Mouse (Mus musculus) fibroblast of lung, adult 2 months (primary cell): ENCODE results near the gene Gfpt1.
"Not testable (repeated sequence)": the region's sequence is repeated elsewhere in the genome, so short reads cannot be mapped to it uniquely, and the experiment has no call there.

Experiments used
- DNase-seq: peaks from one replicate; pipeline ENCODE4 v3.0.0-alpha.2; 2011; ENCODE audit warnings: low read depth

Gene Gfpt1

DNA sequence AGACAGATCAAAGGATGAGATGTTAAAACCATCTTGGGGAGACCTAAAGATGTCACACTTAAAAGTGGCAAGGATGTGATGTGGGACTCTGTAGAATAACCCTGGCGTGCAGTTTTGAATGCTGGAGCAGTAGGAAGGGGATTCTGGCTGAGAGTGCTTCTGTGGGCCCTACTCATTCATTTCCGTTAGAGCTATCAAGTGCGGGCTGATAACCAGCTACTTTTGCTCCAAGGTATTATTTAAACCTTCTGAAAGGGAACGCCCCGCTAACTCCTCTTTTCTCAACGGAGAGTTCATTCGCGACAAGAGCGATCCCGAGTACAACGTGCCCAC, 676 bp upstream of the Gfpt1 start:
- no peak for DNase-seq

DNA sequence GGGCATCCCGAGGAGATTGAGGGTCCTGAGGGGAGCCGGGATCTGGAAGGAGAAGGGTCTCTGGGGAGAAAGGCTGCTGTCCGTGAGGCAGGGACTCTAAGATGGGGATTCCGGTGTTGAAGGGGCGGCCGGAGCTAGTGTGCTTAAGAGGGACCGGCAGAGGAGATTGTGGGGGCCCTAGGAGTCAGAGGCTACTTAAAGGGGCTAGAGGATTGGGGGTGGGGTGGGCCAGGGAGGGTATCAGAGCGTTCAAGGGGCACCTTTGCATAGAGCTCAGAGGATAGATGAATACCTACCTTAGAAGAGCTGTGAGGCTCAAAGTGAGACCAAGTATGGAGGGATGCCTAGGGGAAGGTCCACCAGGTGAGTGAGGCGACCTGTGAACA, 478 bp downstream of the Gfpt1 start:
- DNase-seq: no peak

DNA sequence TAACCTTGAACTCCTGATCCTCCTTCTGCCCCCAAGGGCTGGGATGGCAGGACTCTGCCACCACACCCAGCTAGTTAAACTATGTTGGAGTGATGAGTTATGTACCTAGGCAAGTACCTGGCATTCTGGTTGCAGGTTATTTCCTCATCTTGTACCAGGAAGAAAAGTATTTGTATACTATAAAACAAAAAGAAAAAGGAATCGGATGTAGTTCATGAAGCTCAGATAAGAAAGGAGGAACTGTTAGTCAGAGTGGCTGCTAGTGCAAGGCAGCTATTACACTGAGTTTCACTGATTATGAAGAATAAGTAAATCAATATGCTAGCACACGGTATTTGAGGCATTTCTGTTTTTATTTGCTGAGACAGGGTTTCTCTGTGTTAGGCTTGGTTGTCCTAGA, 2.2 kb downstream of the Gfpt1 start:
- DNase-seq: no peak

DNA sequence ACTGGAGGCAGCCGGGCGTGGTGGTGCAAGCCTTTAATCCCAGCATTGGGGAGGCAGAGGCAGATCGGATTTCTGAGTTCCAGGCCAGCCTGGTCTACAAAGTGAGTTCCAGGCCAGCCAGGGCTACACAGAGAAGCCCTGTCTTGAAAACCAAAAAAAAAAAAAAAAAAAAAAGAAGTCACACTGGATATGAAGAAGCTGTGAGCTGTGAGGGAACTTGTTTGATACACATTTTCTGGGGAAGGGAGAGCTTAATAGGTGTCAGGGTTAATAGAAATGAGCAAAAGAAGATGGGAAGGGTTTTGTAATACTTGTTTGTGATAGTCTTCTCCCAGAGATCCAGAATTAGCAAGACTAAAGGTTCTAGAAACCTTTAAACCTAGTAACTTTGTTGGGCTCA, 2.9 kb downstream of the Gfpt1 start:
- DNase-seq: no peak

DNA sequence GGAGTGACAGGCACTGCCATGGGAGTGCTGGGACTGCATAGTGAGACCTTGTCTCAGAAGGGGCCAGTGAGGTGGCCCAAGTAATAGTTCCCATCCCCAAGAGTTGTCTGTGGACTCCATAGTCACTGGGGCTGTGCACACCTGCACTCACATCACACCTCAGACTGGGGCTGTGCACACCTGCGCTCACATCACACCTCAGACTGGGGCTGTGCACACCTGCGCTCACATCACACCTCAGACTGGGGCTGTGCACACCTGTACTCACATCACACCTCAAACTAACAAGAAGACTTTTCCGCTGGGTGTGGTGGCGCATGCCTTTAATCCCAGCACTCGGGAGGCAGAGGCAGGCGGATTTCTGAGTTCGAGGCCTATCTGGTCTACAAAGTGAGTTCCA, 6.1 kb downstream of the Gfpt1 start:
- DNase-seq: not testable (repeated sequence)

DNA sequence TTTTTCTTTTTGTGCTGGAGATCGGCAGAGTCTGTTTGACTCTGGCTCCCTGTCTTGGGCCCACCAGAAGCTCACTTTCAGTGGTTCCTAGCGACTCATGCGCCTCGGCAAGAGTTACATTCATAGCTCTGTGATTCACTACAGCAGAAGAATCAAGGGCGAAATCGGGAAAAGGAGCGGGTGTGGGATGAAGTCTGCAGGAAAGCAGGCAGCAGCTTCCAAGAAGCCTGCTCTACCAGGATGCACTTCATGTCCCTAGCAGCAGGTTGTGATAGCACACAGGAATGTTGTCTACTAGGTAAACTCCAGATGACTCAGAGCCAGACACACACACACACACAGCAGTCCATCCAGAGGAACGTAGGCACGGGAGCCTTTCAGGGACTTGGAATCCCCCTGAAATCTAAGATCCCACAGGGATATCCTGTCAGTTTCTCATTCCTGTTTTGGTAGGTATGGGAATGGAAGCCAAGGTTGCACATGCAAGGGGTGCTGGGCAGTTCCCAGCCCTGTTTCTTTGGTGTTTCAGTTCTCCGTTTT, 9.3 kb downstream of the Gfpt1 start:
- DNase-seq: no peak

DNA sequence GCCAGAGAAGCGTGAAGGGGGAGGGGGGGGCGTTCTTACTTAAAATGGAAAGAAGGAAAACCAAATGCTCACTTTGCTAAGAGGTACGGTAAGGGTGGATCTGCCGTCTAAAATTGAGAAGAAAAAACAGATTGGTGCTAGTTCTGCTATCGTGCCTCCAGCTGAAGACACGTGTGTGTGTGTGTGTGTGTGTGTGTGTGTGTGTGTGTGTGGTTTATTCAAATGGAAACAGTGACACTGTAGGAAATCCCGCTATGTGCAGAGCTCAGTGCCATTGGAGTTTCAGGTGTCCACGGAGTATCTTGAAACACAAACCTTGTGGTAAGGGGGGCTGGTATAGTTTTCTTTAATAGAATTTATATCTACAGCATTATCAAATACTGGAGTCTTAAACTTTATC, 11.5 kb downstream of the Gfpt1 start:
- DNase-seq: no peak

DNA sequence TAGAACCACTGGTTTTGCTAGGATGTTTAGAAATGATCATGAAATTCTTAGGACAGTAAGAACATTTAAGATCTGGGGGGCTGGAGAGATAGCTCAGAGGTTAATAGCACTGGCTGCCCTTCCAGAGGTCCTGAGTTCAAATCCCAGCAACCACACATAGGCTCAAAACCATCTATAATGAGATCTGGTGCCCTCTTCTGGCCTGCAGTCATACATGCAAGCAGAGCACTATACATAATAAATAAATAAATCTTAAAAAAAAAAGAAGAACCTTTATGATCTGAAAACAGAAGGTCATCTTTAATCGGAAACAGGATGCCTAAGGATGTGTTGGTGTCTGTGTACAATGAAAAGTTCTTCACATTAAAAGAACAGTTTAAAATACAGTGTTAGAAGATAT, 17.1 kb downstream of the Gfpt1 start:
- no peak for DNase-seq

DNA sequence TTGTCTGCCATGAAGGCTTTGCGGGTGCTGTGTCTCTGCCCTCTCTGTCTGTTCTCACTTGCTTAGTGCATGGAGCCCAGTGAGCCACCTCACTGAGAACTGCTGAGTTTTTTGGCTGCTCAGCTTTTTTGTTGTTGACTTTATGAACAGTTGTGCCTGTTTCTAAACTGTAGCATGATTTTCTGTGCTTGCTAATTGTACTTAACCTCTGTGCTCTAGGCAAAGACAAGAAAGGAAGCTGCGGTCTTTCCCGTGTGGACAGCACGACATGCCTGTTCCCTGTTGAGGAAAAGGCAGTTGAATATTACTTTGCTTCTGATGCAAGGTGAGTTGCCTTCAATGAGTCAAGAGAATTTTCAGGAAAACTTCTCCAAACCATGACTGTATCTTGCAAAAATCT, 20.9 kb downstream of the Gfpt1 start:
- no peak for DNase-seq

DNA sequence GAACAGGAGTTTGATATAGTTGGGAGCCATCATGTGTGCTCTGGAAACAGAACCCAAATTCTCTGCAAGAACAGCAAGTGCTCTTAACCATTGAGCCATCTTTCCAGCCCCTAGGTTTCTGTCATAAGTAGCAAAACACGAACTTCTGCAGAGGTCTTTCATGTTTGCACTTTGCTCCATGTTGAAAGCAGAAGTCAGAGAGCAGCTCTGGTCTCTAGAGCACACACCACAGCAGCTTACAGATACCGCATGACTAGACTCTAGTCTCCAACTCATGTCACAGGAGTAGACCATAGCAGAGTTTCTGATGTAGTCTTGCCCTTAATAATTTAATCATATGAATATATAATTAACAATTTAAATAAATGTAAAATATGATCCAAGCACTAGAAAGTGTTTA, 25.6 kb downstream of the Gfpt1 start:
- DNase-seq: no peak

DNA sequence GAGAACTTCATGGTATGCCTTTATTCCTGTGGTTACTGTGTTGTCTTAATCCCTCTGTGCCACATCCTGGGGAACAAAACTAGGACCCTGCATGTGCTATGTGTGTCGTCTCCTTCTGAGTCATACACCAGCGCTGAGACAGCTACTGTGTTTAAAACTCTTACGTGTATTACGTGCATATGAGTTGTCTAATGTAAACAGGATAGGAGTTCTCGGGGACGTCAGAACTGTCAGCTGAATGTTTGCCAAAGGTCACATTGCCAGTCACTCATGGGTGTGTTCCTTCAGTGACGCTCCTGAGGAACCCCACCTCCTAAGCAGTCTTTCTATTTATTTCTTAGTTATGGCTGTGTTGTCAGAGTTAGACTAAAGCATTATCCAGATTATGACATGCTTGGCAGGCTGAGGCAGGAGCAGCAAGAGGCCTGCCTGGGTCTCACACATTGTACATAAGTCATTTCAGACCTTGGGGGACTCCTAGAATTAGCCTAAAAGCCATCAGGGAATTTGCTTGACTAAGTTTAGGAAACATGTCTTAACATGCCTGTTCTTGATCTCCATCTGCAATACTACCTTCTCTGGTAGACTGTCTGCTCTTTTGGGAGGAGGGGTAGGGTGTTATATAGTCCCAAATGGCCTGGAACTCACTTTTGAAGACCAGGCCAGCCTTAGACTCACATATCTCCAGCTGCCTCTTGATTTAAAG, 26.7 kb downstream of the Gfpt1 start:
- DNase-seq: no peak

DNA sequence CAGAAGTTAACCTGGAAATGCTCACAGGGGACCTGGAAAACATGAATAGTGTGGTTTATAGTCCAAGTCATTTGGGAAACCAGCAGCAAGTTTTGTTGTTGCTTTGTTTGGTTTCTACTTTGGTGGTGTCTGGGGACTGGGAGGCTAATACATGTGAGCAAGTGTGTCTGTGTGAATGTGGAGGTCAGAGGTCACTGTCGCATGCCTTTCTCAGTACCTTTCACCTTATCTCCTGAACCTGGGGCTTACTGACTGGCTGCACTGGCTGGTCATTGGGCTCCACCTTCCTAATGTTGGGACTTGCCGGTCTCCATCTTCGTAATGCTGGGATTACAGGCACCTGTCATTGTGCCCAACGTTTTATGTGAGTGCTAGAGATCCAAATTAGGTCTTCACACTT, 28.0 kb downstream of the Gfpt1 start:
- DNase-seq: no peak

DNA sequence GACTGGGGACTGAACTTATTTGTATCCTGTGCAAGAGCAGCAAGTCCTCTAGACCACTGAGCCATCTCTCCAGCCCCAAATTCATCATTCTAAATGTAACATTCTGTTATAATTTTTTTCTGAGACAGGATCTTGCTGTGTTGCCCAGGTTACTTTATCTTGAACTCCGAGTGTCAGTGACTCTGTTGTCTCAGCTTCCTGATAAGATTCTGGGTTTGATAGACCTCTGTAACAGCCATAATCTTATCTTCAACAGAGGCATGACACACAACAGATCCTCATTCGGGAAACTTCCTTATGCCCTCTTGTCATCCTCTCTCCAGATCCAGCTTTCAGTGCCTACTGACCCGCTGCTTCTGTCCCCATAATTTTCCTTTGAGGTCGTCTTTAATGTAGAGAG, 30.1 kb downstream of the Gfpt1 start:
- no peak for DNase-seq

DNA sequence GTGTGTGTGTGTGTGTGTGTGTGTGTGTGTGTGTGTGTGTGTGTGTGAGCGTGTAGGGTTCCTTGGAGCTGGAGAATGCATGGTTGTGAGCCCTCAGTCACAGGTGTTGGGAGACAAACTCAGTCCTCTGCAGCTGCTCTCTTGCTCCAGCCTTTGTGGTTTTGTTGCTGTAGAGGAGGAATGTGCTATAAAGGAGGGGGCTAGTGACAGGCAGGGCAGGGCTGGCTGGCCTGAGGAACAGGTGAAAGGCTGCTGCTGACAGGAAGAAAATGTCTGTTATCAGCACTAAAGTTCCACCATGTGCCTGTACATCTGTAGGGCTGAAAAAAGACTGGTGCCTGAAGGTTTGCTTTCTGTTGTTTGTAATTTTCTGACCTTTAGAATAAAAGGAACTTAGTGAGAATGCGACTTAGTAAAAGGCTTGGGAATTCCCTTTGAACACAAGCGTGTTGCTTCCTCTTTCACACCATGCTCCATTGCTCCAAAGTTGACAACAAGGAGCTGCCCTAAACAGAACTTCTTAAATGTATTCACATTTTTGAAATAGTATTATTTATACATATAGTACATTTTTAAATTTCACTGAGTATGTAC, 32.5 kb downstream of the Gfpt1 start:
- DNase-seq: no peak

DNA sequence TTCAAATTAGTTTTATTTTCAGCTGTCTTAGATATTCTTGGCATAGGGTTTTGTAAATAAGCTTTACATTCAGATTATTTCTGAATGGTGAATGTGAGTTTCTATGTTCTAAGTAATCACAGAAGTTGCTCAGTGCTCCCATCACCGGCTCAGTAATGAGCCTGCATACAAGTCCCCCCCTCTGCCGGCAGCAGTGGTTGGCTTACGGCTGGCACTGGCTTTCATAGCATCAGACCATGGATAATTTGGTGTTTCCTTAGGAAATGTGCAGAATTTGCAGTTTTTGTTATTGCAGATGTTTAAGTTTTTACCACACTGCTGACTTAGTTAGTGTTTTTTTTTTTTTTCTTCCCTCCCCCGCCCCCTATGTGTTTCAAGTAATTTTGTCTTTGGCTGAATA, 36.8 kb downstream of the Gfpt1 start:
- no peak for DNase-seq

DNA sequence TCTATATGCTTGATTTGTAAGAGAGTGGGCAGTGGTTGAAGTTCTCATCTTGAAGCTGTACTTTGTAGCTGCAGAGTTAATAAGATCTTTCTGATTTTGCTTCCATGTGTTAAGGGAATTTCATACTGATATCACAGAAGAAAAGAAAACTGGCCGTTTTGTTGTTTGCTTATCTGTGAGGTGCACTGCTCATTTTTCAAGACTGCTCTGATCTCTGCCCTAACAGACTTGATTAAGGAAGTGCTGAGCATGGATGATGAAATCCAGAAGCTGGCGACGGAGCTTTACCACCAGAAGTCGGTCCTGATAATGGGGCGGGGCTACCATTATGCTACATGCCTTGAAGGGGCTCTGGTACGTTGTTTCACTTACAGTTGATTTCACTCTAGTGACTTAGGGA, 42.4 kb downstream of the Gfpt1 start:
- DNase-seq: no peak

DNA sequence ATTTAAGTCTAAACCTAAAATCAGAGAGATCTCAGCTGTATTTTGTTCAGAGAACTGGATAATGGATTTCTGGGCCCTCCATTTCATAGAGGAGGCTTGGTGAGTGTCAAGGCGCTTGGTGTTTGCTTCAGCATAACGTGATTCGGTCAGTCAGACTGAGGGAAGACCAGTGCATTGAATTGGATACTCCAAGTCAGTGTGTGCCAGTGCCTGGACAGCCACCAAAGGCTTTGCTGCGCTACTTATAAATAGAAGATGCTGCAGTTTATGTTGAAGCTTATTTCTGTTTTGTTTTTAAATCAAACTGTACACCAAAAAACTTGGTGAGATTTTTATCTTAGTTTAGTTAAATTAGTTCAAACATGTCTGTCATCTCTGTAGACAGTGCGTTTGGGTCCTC, 45.7 kb downstream of the Gfpt1 start:
- DNase-seq: no peak

DNA sequence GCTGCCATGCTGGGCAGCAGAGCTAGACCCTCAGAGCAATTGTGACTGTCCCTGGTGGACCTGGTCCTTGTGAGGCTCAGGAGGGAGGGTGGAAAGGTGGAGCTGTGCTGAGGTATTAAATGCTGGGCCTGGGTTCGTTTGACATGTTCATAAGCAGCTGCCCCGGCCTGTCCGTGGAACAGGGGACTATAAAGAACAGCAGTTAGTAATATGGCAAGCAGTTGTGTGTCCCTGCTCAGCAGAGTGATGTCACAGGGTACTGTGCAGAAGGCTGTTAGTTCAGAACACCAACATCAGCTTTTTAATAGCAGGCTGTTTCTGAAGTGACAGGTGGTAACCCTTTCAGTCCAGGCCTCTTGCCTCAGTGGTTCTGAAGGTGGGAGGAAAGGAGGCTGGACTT, 48.2 kb downstream of the Gfpt1 start:
- DNase-seq: no peak

DNA sequence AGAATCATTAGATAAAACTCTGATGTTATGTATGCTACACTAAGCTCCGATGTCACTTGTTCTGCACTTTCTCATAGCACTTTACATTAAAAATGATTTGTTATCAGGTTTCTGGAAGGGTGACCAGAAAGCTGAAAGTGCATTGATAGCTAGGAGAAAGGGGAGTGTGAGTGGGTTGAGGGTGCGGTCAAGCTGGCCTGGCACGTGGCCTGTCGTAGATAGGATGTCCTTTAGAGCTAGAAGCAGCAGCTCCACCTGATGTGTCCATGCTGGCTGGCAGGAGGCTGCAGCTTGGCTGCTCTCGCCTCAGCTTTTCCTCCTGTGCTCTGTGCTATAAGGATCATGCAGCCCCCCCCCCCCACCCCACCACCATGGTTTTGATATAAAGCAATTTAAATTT, 49.8 kb downstream of the Gfpt1 start:
- DNase-seq: no peak

DNA sequence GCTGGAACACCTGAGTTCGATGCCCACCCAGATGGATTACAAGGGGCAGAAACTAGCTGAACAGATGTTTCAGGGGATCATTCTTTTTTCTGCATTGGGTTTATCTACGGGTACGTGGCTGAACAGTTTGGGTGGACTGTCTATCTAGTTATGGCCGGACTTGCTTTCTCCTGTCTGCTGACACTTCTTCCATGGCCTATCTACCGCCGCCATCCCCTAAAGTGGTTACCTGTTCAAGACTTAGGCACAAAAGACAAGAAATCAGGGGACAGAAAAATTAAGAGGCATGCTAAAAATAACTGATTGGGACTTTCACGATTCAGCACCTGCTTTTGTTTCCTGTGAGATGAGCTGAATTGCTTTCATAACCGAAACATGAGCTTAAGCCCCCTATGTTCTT, 51.0 kb downstream of the Gfpt1 start:
- DNase-seq: not testable (repeated sequence)

DNA sequence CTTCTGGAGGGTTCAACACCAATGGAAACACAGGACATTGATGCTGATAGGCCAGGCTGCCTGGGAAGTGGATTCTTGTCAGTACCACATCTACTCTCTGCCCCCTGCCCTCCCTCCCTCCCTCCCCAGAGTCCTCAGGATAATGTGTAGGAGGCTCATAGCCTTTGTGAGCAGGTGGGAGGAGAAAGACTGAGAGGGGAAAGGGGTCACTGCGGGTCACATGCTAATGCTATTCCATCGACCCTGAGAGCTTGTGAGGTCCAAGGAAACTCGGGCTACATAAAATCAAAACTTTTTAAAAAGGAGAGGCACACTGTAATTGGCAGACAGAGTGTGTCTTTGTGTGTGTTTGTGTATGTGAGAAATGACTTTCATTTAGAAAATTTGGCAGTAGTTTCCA, 56.6 kb downstream of the Gfpt1 start:
- no peak for DNase-seq

DNA sequence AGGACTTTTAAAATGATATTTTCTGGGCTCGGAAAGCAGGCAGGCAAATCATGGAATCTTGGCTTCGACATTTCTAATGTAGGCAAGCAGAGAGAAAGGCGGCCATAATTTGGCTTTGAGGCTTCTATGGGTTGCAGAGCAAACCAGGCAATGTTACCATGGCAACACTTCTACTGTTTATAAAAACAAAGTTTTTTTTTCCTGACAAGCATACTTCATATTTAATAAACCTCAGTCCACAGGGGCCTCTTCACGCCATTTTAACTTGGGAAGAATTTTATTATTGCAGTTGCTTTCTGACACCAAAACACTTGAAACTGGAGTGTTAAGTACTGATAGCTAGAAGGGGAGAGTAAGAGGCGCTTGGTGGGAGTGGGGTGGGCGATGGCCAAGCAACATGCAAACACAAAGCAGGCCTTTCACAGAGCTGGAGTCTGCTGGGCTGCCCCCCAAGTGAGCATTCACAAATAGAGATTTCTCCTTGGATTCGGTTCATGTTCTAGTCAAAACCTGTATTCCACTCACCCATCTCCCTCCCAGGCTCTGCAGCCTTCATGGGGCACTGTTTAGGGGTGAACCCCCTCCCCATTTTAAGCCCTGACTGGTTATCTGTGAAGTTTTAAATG, 57.1 kb downstream of the Gfpt1 start:
- DNase-seq: no peak

DNA sequence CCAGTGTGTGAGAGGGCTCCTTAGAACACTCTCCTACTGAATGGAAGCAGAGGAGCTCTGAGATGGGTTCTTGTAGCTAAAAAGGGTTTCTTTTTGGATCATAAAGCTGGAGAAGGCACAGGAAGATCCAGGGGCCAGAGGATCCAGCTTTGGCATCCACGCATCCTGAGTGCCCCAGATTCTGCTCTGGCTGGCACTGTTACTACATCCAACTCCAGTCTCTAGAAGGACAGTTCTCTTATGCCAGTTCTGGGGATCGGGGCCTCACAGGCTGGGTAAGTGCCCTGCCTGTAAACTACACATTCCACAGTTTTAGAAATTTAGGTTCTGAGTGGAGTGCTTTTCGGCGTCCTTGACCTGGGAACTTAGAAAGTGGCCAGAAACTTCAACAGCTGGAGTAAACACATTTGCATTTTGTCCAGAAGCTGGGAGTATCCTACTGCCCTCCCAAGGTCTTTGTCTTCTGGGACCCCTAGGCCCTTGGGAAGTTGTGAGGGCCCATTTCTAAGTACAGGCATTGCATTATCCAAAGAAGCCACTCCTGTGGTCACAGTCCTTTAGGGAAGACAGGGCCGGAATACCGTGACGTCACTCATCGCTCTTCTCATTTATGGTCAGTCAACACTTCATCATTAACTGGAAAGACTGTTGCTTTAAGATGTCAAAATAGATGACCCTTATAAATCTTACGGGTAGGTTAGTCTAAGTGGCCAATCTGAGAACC, 57.8 kb downstream of the Gfpt1 start:
- no peak for DNase-seq
